Mouse (Mus musculus) midbrain, embryonic 16.5 days (tissue): ENCODE data around the gene Xab2. TPM values are rescaled to one million over a fixed set of nuclear protein-coding genes. Genes with fewer than 3 reads are reported as not detected.

Experiments
- ATAC-seq: fragments of 200-750 bp; cut with Nextera tagmentation; 2 replicates; pipeline ENCODE4 v1.8.0; 2017; ENCODE audit warnings: moderate TSS enrichment
- H3K27ac ChIP-seq: fragments of 300-500 bp; sonication (generic); 2 replicates; pipeline ENCODE4 v1.5.1; 2014; ENCODE audit warnings: mild to moderate bottlenecking, low read length, mixed read lengths
- H3K27me3 ChIP-seq: fragments of 300-500 bp; sonication (generic); 2 replicates; pipeline ENCODE4 v1.6.1; 2014; ENCODE audit warnings: low read depth, low read length, mixed read lengths; ENCODE audit not compliant: control insufficient read depth, insufficient read depth
- H3K36me3 ChIP-seq: fragments of 300-500 bp; sonication (generic); 2 replicates; pipeline ENCODE4 v1.6.1; 2014; ENCODE audit warnings: mild to moderate bottlenecking, low read length, moderate library complexity, mixed read lengths; ENCODE audit not compliant: control insufficient read depth, insufficient read depth
- H3K4me1 ChIP-seq: fragments of 300-500 bp; sonication (generic); 2 replicates; pipeline ENCODE4 v1.6.1; 2014; ENCODE audit warnings: mild to moderate bottlenecking, low read length, mixed read lengths; ENCODE audit not compliant: control insufficient read depth, insufficient read depth
- H3K4me2 ChIP-seq: fragments of 300-500 bp; sonication (generic); 2 replicates; pipeline ENCODE4 v1.6.1; 2014; ENCODE audit warnings: mild to moderate bottlenecking, low read length, mixed read lengths
- H3K4me3 ChIP-seq: fragments of 300-500 bp; sonication (generic); 2 replicates; pipeline ENCODE4 v1.5.1; 2014; ENCODE audit warnings: low read depth, mild to moderate bottlenecking, low read length, moderate library complexity, mixed read lengths
- H3K9ac ChIP-seq: fragments of 300-500 bp; sonication (generic); 2 replicates; pipeline ENCODE4 v1.6.1; 2014; ENCODE audit warnings: low read depth, low read length, mixed read lengths
- H3K9me3 ChIP-seq: fragments of 300-500 bp; sonication (generic); replicated peaks from 2 replicates; pipeline ENCODE4 v1.6.1; 2014; ENCODE audit warnings: mild to moderate bottlenecking, low read length, mixed read lengths; ENCODE audit not compliant: control insufficient read depth, poor library complexity, severe bottlenecking
- WGBS: fragments of 180-500 bp; shearing (Covaris S2); extraction: QIAGEN DNeasy Blood & Tissue Kit; methylation state at CpG from one replicate; pipeline ENCODE4 v1.1.7; 2014; 5-methylcytosine and 5-hydroxymethylcytosine counted together
- polyA plus RNA-seq: library from polyadenylated mRNA; unstranded; fragments of >200 nt; fragmentation: Nextera tagmentation; extraction: Ambion mirVana; gene quantifications from 2 replicates; pipeline ENCODE4 v1.2.1, GENCODE M21; 2015

Xab2 gene
- polyA plus RNA-seq, 1 experiment from 2014 or later = 51.8 TPM

DNA sequence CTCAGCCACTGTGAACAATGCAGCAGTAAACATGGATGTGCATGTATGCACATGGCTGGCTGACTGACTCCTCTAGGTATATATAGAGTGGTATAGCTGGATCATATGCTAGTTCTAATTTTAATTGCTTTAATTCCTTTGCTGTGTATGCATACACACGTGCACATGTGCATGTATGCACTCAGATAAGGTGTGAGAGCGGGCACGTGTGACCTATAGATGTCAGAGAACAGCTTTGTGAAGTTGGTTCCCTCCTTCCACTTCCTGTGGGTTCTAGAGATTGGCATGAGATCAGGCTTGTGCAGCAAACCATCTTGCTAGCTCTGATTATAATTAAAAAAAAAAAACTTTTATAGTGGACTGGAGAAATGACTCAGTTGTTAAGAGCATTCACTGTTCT, 31.7 kb upstream of the Xab2 start:
- H3K4me1 ChIP-seq = peaks cover 5% of the 10 kb centered on the region; the same call in 1 of the 2 replicates
- ATAC-seq = no peak
- H3K9ac ChIP-seq = no peak overlapping the region
- H3K9me3 ChIP-seq = no peaks in the 10 kb centered on the region
- H3K4me2 ChIP-seq = no peak overlapping the region
- 67% methylated on average over 3 of the region's 3 CpGs for WGBS
- no peak overlapping the region for H3K4me3 ChIP-seq
- no peak overlapping the region for H3K27ac ChIP-seq
- H3K36me3 ChIP-seq = no peaks in the 10 kb centered on the region
- H3K27me3 ChIP-seq = no peaks in the 10 kb centered on the region

- ATAC-seq = no peak
- H3K4me1 ChIP-seq = no peaks in the 10 kb centered on the region
- WGBS = 18% methylated on average over 1 of the region's 1 CpGs
- H3K4me3 ChIP-seq = no peak overlapping the region
- H3K27me3 ChIP-seq = no peaks in the 10 kb centered on the region
- no peaks in the 10 kb centered on the region for H3K36me3 ChIP-seq
- H3K9ac ChIP-seq = no peak overlapping the region
- H3K9me3 ChIP-seq = no peaks in the 10 kb centered on the region
- H3K4me2 ChIP-seq = no peak overlapping the region
- H3K27ac ChIP-seq = no peak overlapping the region
These were observed 27.9 kb upstream of the Xab2 start for GRCm38 (mm10) chr8:3648990-3649389.

GRCm38 (mm10) chr8:3648268-3648667, 27.2 kb upstream of the Xab2 start:
- Histone ChIP-seq H3K36me3 (no peaks in the 10 kb centered on the region), H3K9ac (no peak overlapping the region), H3K9me3 (no peaks in the 10 kb centered on the region), H3K4me2 (no peak overlapping the region), H3K27me3 (no peaks in the 10 kb centered on the region), H3K4me3 (no peak overlapping the region), H3K27ac (no peak overlapping the region), H3K4me1 (no peaks in the 10 kb centered on the region)
- 67% methylated on average over 2 of the region's 2 CpGs for WGBS
- no peak for ATAC-seq

DNA sequence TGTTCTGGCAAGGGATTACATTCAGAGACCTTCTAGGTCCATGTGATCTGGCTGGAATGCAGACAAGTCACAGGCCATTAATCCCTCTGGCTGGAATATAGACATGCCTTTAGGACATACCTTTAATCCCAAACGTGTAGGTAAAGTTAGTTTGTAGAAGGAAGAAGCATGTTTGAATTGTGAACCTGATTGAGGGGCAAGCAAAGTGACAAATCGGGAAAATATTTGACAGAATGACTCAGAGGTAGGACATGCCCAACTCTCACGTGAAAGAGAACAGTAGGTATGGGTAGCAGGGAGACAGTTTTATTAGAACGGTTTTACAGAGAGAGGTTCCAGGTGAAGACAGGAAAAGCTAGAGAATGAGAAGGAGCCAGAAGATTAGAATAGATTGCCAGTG, 26.4 kb upstream of the Xab2 start:
- Histone ChIP-seq H3K4me3 (no peak overlapping the region), H3K36me3 (no peaks in the 10 kb centered on the region), H3K27ac (no peak overlapping the region), H3K4me2 (no peak overlapping the region), H3K27me3 (no peaks in the 10 kb centered on the region), H3K9me3 (no peaks in the 10 kb centered on the region), H3K9ac (no peak overlapping the region), H3K4me1 (no peaks in the 10 kb centered on the region)
- ATAC-seq = no peak
- WGBS = 78% methylated on average over 4 of the region's 4 CpGs

GRCm38 (mm10) chr8:3646824-3647531, 25.9 kb upstream of the Xab2 start:
- ATAC-seq = no peak
- H3K4me1 ChIP-seq = no peaks in the 10 kb centered on the region
- 80% methylated on average over 6 of the region's 6 CpGs for WGBS

DNA sequence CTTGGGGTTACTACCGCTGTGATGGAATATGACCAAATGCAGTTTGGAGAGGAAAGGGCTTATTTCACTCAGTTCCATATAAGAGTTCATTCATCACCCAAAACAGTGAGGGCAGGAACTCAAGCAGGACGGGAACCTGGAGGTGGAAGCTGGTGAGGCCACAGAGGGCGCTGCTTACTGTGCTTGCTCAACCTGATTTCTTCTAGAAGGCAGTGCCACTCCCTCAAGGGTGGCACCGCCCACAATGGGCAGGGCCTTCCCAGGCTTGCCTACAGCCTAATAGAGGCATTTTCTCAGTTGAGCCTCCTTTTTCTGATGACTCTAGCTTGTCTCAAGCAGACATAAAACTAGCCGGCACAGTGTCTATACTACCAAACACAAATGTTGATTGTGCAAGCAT, 24.7 kb upstream of the Xab2 start:
- Histone ChIP-seq H3K4me3 (no peak overlapping the region), H3K27me3 (no peaks in the 10 kb centered on the region), H3K36me3 (no peaks in the 10 kb centered on the region), H3K9ac (no peak overlapping the region), H3K4me1 (no peaks in the 10 kb centered on the region), H3K9me3 (no peaks in the 10 kb centered on the region), H3K27ac (no peak overlapping the region), H3K4me2 (no peak overlapping the region)
- WGBS = 32% methylated on average over 5 of the region's 5 CpGs
- ATAC-seq = no peak

More at GRCm38 (mm10) chr8:3646824-3647531, 25.9 kb upstream of the Xab2 start:
- Histone ChIP-seq H3K9me3 (no peaks in the 10 kb centered on the region), H3K4me3 (no peak overlapping the region), H3K36me3 (no peaks in the 10 kb centered on the region), H3K27ac (no peak overlapping the region), H3K4me2 (no peak overlapping the region), H3K9ac (no peak overlapping the region), H3K27me3 (no peaks in the 10 kb centered on the region)

DNA sequence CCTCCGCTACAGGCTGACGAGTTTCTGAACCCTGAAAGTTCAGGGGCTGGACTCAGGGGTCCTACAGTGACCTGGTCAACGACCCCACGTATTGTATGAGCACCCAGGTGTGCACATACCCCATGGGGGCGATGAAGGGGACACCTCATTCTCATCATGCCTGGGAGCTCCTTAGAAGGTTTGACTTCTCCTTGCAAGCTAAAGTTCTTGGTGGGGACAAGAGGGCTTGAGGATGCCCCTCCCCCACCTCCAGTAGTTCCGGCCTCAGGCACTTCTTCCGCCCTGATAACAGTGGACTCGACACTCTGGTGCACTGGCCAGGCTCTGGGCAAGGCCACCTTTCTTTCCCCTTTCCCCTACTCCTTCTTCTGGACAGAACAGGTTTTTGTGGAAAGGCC, 10.4 kb upstream of the Xab2 start:
- Histone ChIP-seq H3K4me2 (peak overlapping the region; percentile 77), H3K4me1 (peaks cover 8% of the 10 kb centered on the region), H3K4me3 (peak overlapping the region; percentile 48), H3K9me3 (no peaks in the 10 kb centered on the region), H3K36me3 (no peaks in the 10 kb centered on the region), H3K27me3 (peaks cover 10% of the 10 kb centered on the region), H3K27ac (no peak overlapping the region), H3K9ac (peak overlapping the region; percentile 61; the same call in 1 of the 2 replicates)
- WGBS = 29% methylated on average over 8 of the region's 8 CpGs
- ATAC-seq = no peak

DNA sequence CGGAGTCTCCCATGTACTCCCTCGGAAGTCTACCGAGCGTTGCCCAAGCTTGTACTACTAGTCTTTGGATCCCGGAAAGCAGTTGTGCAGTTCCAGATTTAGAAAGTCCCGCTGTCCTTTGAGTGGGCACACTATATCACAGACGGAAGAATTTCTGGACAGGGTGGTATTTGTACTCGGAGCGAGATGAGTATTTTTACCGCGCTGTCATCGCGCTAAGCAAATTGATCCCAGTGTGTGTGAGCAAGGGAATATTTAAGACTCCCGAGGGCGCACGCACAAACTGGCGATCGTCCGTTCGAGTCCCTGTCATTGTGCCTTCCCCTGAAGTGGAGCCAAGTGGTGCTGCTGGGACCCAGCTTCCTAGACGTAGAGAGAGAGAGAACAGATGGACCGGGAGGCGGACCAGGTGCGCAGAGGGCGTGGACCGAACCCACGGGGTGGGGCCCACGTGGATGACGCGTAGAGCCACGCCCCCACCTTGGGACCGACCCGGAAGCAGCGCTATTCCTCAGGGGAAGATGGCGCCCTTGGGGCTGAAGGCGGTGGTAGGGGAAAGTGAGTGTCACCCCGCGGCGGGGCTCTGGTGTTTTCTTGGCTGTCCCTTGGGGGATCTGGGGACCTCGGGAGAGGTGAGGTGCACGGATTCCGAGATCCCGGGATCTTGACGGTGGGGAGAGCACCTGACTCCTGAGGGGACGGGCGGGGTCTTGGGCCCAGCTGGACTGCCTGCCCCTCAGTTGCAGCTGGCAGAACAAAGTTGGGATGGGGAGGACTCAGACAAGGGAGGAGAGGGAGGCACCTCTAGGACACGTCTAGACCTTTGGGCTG, 9.7 kb upstream of the Xab2 start, which contains the start of gene Stxbp2:
Gene Stxbp2, plus strand, starts transcription at position 309 of the 831 bp plus-strand sequence.
- peak within 1 kb of the TSS; percentile 77 for H3K4me2 ChIP-seq

GRCm38 (mm10) chr8:3628014-3628413, 6.9 kb upstream of the Xab2 start:
- H3K4me2 ChIP-seq = no peak overlapping the region

More for the DNA sequence above, 9.7 kb upstream of the Xab2 start, which contains the start of gene Stxbp2:
- ATAC-seq = peak; percentile 82
- peak within 1 kb of the TSS; percentile 48 for H3K4me3 ChIP-seq
- H3K27ac ChIP-seq = no peak within 1 kb of the TSS
- H3K9ac ChIP-seq = peak within 1 kb of the TSS; percentile 61
- H3K4me1 ChIP-seq = peaks cover 8% of the 10 kb centered on the region
- no peaks in the 10 kb centered on the region for H3K36me3 ChIP-seq
- H3K27me3 ChIP-seq = peaks cover 10% of the 10 kb centered on the region
- WGBS = 6% methylated on average over 47 of the region's 47 CpGs
- no peaks in the 10 kb centered on the region for H3K9me3 ChIP-seq

More at GRCm38 (mm10) chr8:3628014-3628413, 6.9 kb upstream of the Xab2 start:
- H3K4me3 ChIP-seq = no peak overlapping the region
- H3K36me3 ChIP-seq = no peaks in the 10 kb centered on the region
- H3K4me1 ChIP-seq = peaks cover 8% of the 10 kb centered on the region
- no peaks in the 10 kb centered on the region for H3K9me3 ChIP-seq
- no peak overlapping the region for H3K27ac ChIP-seq
- peaks cover 10% of the 10 kb centered on the region for H3K27me3 ChIP-seq
- ATAC-seq = no peak
- H3K9ac ChIP-seq = no peak overlapping the region
- 38% methylated on average over 5 of the region's 5 CpGs for WGBS
